Mouse (Mus musculus) adrenal gland, adult 10 weeks (tissue): Measurements from ENCODE around the gene Zfp804a. TPM values are rescaled to one million over a fixed set of nuclear protein-coding genes. Genes with fewer than 3 reads are reported as not detected.

Experiments used
- polyA plus RNA-seq: library from polyadenylated mRNA; stranded (reverse); fragments of 350-450 nt; fragmentation: Illumina TruSeq; extraction: RNeasy Lipid Tissue Mini Kit (QIAGEN cat#74804); gene quantifications from one replicate; pipeline ENCODE4 v1.2.3, GENCODE M21; 2014; ENCODE audit warnings: low read depth, low replicate concordance

The Zfp804a gene
- polyA plus RNA-seq: 2.0 TPM

DNA sequence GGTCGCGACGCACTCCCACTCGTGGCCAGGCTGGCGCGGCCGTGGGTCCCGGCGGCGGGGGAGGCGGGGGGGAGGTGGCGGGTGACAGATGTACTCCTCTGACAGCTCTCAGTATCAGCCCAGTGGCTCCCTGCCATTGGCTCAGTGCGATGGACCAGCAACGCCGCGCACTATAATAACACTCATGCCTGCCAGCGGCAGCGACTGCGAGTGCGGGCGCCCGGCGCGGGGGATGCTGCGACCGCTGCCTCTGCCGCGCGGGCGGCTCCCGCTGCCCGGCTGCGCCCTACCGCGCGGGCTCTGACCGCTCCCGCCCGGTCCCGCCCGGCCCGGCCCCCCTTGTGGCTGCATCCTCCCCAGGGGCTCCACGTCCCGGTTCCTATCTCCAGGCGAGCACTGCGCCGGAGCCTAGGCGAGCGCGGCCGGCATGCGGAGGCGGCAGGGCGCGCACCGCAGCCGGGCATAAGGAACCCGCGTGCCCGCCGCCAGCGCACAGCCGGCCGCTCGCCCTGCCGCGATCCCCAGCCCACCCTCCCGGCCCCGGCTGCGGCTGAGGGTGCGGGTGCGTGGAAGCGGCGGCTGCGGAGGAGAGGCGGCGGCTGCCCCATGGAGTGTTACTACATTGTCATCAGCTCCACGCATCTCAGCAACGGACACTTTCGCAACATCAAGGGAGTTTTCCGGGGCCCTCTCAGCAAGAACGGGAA lies at the start of gene Zfp804a:
Zfp804a (plus strand) TSS at position 38 of the 707 bp plus-strand sequence.

